Mouse (Mus musculus) lung, adult 2 months (tissue): ENCODE data around the gene Smc3. TPM values are rescaled to one million over a fixed set of nuclear protein-coding genes. Genes with fewer than 3 reads are reported as not detected.
A peak's percentile ranks its signal among the peaks of the same experiment; 100 is the strongest.

ENCODE experiments used
- DNase-seq: peaks from one replicate; pipeline ENCODE4 v3.0.0; 2022
- H3K4me1 ChIP-seq: fragments of 200-500 bp; 2 replicates; pipeline ENCODE4 v1.6.1; 2011; ENCODE audit warnings: low read length; ENCODE audit not compliant: control insufficient read depth, insufficient read depth
- H3K4me3 ChIP-seq: fragments of 200-500 bp; replicated peaks from 2 replicates; pipeline ENCODE3; 2011; ENCODE audit warnings: low read depth, mild to moderate bottlenecking, control low read depth, low read length; ENCODE audit errors: extremely low read depth
- CTCF ChIP-seq: fragments of 200-500 bp; IDR thresholded peaks from 2 replicates; pipeline ENCODE4 v1.5.1; 2011; ENCODE audit warnings: mild to moderate bottlenecking, low read length, control low read depth; ENCODE audit not compliant: insufficient read depth
- POLR2A ChIP-seq: fragments of 200-500 bp; IDR thresholded peaks from 2 replicates; pipeline ENCODE4 v1.6.1; 2011; ENCODE audit warnings: low read depth, mild to moderate bottlenecking, control low read depth, low read length, borderline replicate concordance; ENCODE audit errors: extremely low read depth
- WGBS: fragments of 180-500 bp; shearing (Covaris S2); methylation state at CpG from one replicate; pipeline ENCODE4 v1.1.7; 2018; 5-methylcytosine and 5-hydroxymethylcytosine counted together
- polyA plus RNA-seq: library from polyadenylated mRNA; depleted of rRNA; stranded (reverse); fragments of >200 nt; gene quantifications from 2 replicates; pipeline ENCODE4 v1.2.3, GENCODE M21; 2012; rRNA removed

The Smc3 gene
- polyA plus RNA-seq: 3.4 and 5.3 TPM in 2 replicates

DNA sequence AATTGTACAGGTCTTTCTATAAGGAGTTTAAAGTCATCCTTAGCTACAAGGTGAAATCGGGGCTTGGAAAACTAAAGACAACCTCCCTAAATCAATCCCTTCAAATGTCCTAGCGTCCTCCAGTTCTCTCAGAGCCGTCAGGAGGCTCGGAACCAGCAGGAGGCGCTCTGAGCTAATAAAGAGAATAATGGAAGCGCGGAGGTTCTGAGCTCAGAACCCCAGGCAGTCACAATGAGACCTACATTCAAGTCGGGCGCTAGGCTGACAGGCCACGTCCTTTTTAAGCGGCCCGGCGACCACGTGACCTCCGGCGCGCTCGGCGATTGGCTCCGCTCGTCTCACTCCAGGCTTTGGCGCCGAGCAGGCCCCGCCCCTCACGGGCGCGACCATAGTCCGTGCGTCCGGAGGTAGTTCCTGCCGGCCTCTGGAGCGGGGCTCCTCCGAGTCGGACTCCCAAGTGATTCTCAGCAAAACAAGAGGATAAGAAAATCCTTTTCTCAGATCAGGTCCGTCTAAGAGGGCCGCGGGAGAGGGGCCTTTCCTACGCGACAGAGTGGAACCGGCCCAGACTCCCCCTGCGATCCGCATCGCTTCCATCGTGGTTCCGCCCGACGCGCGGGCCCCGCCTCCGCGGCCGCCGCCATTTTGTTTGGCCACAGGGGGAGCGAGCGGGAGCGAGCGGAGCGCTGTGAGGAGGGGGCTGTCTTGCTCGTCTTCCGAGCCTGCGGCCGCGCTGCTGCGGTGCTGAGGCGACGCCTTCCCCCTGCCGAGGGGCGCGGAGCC lies at the start of gene Smc3:
Gene Smc3 (plus strand): TSS at position 642 of the 783 bp plus-strand sequence.
- DNase-seq: peak; percentile 99
- TF ChIP-seq POLR2A: peak; percentile 97
- peak; percentile 87 for TF ChIP-seq CTCF
- H3K4me3 ChIP-seq: peak within 1 kb of the TSS; percentile 98
- under 1% methylated on average over 69 of the region's 70 CpGs for WGBS
- H3K4me1 ChIP-seq: peaks cover 4% of the 10 kb centered on the region

DNA sequence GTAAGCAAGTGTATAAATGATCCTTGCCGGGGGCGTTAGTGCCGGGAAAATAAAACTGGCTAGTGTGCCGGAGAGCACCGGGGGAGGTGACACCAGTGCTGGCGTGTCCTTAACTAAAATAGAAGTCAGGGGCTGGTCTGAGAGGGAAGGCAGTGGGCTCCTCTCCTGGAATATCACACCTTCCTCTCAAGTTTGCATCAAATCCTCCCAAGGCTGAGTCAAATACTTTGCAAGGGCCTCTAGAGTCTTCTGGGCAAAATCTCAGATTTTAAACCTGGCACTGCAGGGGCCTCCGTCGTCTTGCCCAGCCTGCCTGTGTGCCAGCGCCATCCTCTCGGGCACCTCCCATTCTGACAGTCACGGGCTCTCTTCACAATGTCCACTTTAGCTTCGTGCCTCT lies 49.2 kb upstream of the Smc3 start:
- Histone ChIP-seq H3K4me3 (no peak overlapping the region), H3K4me1 (no peaks in the 10 kb centered on the region)
- 65% methylated on average over 12 of the region's 12 CpGs for WGBS
- no peak for TF ChIP-seq CTCF
- TF ChIP-seq POLR2A: no peak
- no peak for DNase-seq

DNA sequence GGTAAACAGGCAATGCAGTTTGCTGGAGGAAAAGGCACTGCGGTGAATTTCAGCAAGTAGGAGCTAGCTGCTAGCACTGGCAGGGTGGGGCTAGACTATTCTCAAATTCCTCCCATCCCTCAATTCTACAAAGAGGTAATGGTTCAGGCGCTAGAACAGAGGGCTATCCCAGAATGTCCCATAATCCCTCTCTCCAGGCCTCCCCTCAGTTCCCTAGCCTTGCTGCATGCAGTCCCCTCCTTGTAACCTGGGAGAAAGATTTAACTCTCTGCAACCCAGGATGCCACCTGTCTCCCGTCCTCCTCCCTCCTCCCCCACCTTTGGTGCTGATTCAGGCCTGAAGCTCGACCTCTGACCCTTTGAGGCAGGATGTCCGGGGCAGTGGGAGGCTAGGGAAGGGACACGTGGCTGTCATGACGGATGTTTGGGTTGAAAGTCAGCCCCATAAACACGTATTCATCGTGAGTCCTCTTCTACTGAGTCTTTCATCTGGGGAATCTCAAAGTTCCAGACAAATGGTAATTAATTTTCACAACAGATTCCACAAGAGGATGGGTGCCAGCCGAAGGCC lies 47.9 kb upstream of the Smc3 start:
- Histone ChIP-seq H3K4me1 (no peaks in the 10 kb centered on the region), H3K4me3 (no peak overlapping the region)
- 44% methylated on average over 10 of the region's 10 CpGs for WGBS
- DNase-seq: no peak
- TF ChIP-seq POLR2A (no peak), CTCF (no peak)

DNA sequence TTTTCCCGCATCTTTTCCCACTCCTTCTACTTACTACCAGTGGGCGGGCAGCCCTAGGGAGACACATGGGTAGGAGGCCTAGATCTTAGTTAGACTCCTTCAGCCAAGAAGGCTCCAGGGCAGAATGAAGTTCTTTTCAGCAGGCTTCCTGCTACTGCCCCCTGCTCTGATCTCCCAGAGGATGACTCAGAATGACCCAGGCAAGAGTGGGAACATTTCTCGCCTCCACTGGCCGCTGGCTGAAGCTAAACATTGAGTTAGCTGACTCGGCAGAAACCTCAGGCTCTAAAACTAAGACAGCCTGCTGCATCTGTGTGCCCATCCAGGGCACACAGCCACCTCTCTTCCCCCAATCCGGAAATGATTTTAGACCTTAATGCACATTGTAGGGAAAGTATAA lies 47.4 kb upstream of the Smc3 start:
- Histone ChIP-seq H3K4me1 (no peaks in the 10 kb centered on the region), H3K4me3 (no peak overlapping the region)
- no peak for TF ChIP-seq POLR2A
- TF ChIP-seq CTCF: no peak
- WGBS: 51% methylated on average over 6 of the region's 6 CpGs
- no peak for DNase-seq

DNA sequence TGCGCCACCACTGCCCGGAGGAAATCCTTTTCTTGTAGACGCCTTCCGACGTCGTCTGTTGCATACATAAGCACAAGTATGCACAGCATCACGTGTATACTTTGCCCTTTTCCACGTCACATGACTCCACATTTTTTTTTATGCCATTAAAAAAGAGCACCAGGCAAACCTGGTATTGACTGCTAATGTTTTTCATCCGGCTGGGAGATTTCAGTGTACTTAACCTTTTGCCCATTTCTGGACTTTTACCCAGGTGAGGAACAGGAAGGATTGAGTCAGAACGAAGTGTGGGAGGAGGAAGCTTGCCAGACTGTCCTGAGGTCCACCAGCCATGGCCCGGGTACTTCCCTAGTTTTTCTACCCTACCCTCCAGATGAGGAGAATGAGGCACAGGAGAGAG lies 45.8 kb upstream of the Smc3 start:
- no peak for DNase-seq
- TF ChIP-seq POLR2A: no peak
- TF ChIP-seq CTCF: no peak
- WGBS: 81% methylated on average over 11 of the region's 11 CpGs
- Histone ChIP-seq H3K4me3 (no peak overlapping the region), H3K4me1 (no peaks in the 10 kb centered on the region)

DNA sequence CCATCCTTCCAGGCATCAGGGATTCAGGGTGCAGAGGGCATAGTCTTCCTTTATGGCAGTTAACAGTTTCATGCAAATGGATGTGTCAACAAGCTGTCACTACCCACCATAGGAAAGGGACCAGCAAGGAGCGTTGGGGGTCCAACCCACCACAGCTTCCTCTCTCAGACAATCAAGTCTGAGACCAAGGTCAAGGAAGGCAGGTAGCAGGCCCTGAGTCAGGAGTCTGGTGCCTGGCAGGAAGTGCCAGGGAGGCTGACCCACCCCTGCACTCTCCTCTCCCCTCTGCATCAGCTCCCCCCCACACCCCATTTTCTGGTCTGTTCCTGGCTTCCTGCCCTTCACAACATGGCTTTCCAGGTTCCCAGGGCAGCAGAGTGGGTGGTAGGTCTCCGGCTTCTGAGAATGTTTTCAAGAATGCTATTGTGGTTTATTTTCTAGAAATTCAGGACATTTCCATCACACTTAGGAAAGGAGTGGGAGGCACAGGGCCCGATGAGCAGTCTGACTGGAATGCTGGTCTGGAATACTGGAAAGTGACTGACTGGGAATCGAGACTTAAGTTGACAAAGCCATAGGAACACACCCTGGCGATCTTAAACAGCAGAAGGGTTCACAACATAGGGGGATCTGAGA lies 45.1 kb upstream of the Smc3 start:
- whole genome bisulfite sequencing: 51% methylated on average over 5 of the region's 5 CpGs
- Histone ChIP-seq H3K4me3 (no peak overlapping the region), H3K4me1 (no peaks in the 10 kb centered on the region)
- no peak for TF ChIP-seq POLR2A
- TF ChIP-seq CTCF: no peak
- no peak for DNase-seq

DNA sequence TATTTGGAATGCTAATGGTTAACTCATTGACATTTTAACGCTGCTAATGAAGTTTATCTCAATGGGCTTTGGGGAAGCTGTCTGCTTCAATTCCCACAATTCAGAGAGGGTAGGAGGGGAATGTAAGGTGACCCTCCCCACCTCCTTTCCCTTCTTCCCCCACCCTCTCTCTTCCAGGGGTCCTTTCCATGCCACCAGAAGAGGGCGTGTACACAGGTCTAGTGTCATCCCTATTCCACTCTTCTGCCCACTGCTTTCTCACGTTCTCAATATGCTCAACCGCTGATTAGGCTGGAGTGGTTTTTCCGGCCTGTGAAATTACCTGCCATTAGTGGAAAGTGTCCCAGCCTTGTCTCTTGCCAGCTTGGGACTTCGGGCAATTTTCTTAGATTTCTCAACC lies 43.4 kb upstream of the Smc3 start:
- H3K4me1 ChIP-seq: no peaks in the 10 kb centered on the region
- no peak for DNase-seq
- TF ChIP-seq POLR2A: no peak
- no peak overlapping the region for H3K4me3 ChIP-seq
- 37% methylated on average over 6 of the region's 6 CpGs for WGBS

DNA sequence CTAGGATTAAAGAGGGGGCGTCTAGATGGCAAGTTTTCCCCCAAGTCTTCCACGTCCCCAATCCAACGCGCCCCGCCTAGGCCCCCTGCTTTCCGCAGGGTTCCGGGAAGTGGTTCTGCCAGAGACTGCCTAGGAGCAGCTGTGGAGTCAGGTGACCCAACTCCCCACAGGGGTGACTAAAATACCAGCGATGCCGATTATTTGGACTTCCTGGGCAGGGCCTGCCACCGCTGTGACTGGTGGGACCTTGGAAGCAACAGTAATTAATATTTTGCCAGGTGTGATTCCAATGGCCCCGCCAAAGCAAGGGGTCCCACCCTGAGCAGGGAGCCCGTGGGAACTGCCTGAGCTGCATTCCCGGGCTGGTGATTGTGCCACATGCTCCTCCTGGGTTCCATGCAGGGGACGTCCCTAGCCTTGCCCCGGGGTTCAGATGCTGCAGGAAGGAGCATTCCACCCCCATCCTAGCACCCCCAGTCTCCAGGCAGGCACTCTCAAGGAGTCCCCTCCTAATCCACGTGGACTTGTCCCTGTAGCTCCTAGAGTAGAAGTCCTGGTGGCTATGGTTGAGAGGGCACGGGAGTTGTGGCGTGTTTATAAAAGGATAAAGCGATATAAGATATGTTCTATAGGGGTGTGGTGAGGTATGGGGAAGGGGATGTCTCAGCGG lies 42.8 kb upstream of the Smc3 start:
- WGBS: 29% methylated on average over 20 of the region's 20 CpGs
- Histone ChIP-seq H3K4me3 (no peak overlapping the region), H3K4me1 (no peaks in the 10 kb centered on the region)
- DNase-seq: no peak
- no peak for TF ChIP-seq POLR2A
- no peak for TF ChIP-seq CTCF

DNA sequence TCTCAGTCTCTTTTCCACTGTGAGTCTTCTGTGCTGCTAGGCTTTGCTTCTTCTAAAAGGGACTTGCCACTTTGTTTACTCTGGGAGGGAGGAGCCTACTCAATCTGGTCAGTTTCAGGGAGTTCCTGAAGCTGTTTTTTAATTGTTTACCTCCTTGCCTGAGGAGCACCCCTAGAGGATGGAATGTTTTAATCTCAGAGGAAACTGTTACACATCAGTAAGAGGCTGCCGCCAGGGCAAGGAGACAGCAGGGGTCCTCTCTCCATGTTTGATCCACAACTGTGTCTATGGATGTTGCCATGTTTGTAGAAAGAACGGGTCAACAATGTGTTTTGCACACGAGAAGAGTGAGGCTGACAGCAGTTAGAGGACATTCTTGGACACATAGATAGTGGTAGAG lies 39.8 kb upstream of the Smc3 start:
- H3K4me3 ChIP-seq: no peak overlapping the region
- 84% methylated on average over 3 of the region's 3 CpGs for WGBS
- TF ChIP-seq POLR2A: no peak
- TF ChIP-seq CTCF: no peak
- DNase-seq: no peak
- H3K4me1 ChIP-seq: no peaks in the 10 kb centered on the region

DNA sequence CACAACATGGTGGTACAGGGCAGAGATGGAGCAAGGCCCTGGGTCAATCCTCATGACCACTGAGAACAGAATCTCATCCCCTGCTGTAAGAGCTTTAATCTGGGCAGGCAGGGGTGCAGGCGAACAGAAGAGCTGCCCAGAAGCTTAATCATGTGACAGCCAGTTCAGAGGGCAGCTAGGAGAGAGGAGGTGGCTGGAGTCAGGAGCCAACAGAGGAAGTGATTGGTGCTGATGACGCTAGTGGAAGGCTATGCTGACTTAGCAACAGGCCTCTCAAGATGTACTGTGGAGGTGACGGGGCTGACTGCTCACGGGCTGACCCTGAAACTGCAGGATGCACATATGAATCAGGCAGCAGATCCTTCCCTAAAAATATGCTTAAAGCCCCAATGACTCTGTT lies 36.0 kb upstream of the Smc3 start:
- Histone ChIP-seq H3K4me3 (no peak overlapping the region), H3K4me1 (no peaks in the 10 kb centered on the region)
- 39% methylated on average over 4 of the region's 4 CpGs for WGBS
- no peak for DNase-seq
- TF ChIP-seq CTCF: no peak
- no peak for TF ChIP-seq POLR2A
